Mouse (Mus musculus): ENCODE results near the gene Gsdma.

The Gsdma gene

GRCm38 (mm10) chr11:98693746-98694145 lies 29.6 kb downstream of the Gsdma start:
- DNase-seq (ENCODE audit: low read depth, low spot score), result no peak
- H3K36me3 ChIP-seq (ENCODE audit: control insufficient read depth, insufficient read depth, low read length, poor library complexity, severe bottlenecking), result peaks cover 23% of the 10 kb centered on the region
- H3K27me3 ChIP-seq (ENCODE audit: control insufficient read depth, insufficient read depth, low read length, poor library complexity, severe bottlenecking), result no peaks in the 10 kb centered on the region

GRCm38 (mm10) chr11:98694301-98694700 lies 30.1 kb downstream of the Gsdma start:
- H3K36me3 ChIP-seq (ENCODE audit: control insufficient read depth, insufficient read depth, low read length, poor library complexity, severe bottlenecking), result peaks cover 23% of the 10 kb centered on the region
- DNase-seq (ENCODE audit: low read depth, low spot score), result no peak
- no peaks in the 10 kb centered on the region for H3K27me3 ChIP-seq (ENCODE audit: control insufficient read depth, insufficient read depth, low read length, poor library complexity, severe bottlenecking)

- H3K36me3 ChIP-seq (ENCODE audit: control insufficient read depth, insufficient read depth, low read length, poor library complexity, severe bottlenecking), result peaks cover 20% of the 10 kb centered on the region
- no peak for DNase-seq (ENCODE audit: low read depth, low spot score)
- H3K27me3 ChIP-seq (ENCODE audit: control insufficient read depth, insufficient read depth, low read length, poor library complexity, severe bottlenecking), result no peaks in the 10 kb centered on the region
Measured at GRCm38 (mm10) chr11:98695408-98695807, 31.3 kb downstream of the Gsdma start.

GRCm38 (mm10) chr11:98696454-98697216 lies 32.5 kb downstream of the Gsdma start:
- H3K36me3 ChIP-seq (ENCODE audit: control insufficient read depth, insufficient read depth, low read length, poor library complexity, severe bottlenecking), result peaks cover 14% of the 10 kb centered on the region
- no peaks in the 10 kb centered on the region for H3K27me3 ChIP-seq (ENCODE audit: control insufficient read depth, insufficient read depth, low read length, poor library complexity, severe bottlenecking)
- no peak for DNase-seq (ENCODE audit: low read depth, low spot score)

GRCm38 (mm10) chr11:98697225-98697624 lies 33.1 kb downstream of the Gsdma start:
- no peaks in the 10 kb centered on the region for H3K27me3 ChIP-seq (ENCODE audit: control insufficient read depth, insufficient read depth, low read length, poor library complexity, severe bottlenecking)
- DNase-seq (ENCODE audit: low read depth, low spot score), result no peak
- peaks cover 9% of the 10 kb centered on the region for H3K36me3 ChIP-seq (ENCODE audit: control insufficient read depth, insufficient read depth, low read length, poor library complexity, severe bottlenecking)

- H3K27me3 ChIP-seq (ENCODE audit: control insufficient read depth, insufficient read depth, low read length, poor library complexity, severe bottlenecking), result no peaks in the 10 kb centered on the region
- no peak for DNase-seq (ENCODE audit: low read depth, low spot score)
- peaks cover 2% of the 10 kb centered on the region for H3K36me3 ChIP-seq (ENCODE audit: control insufficient read depth, insufficient read depth, low read length, poor library complexity, severe bottlenecking)
Measured at GRCm38 (mm10) chr11:98698849-98699640, 34.9 kb downstream of the Gsdma start.

GRCm38 (mm10) chr11:98699911-98700310 lies 35.8 kb downstream of the Gsdma start:
- Histone ChIP-seq H3K27me3 (ENCODE audit: control insufficient read depth, insufficient read depth, low read length, poor library complexity, severe bottlenecking) (no peaks in the 10 kb centered on the region), H3K36me3 (ENCODE audit: control insufficient read depth, insufficient read depth, low read length, poor library complexity, severe bottlenecking) (no peaks in the 10 kb centered on the region)
- DNase-seq (ENCODE audit: low read depth, low spot score), result peak; percentile 86

GRCm38 (mm10) chr11:98701213-98701670 lies 37.1 kb downstream of the Gsdma start, which contains the start of gene Csf3:
Gene Csf3, plus strand, starts transcription at chr11:98701263.
- no peaks in the 10 kb centered on the region for H3K27me3 ChIP-seq (ENCODE audit: control insufficient read depth, insufficient read depth, low read length, poor library complexity, severe bottlenecking)
- no peak for DNase-seq (ENCODE audit: low read depth, low spot score)
- H3K36me3 ChIP-seq (ENCODE audit: control insufficient read depth, insufficient read depth, low read length, poor library complexity, severe bottlenecking), result no peaks in the 10 kb centered on the region

GRCm38 (mm10) chr11:98702323-98702722 lies 38.2 kb downstream of the Gsdma start:
- Histone ChIP-seq H3K36me3 (ENCODE audit: control insufficient read depth, insufficient read depth, low read length, poor library complexity, severe bottlenecking) (no peaks in the 10 kb centered on the region), H3K27me3 (ENCODE audit: control insufficient read depth, insufficient read depth, low read length, poor library complexity, severe bottlenecking) (no peaks in the 10 kb centered on the region)
- DNase-seq (ENCODE audit: low read depth, low spot score), result no peak

GRCm38 (mm10) chr11:98705021-98705420 lies 40.9 kb downstream of the Gsdma start:
- H3K27me3 ChIP-seq (ENCODE audit: control insufficient read depth, insufficient read depth, low read length, poor library complexity, severe bottlenecking), result no peaks in the 10 kb centered on the region
- H3K36me3 ChIP-seq (ENCODE audit: control insufficient read depth, insufficient read depth, low read length, poor library complexity, severe bottlenecking), result no peaks in the 10 kb centered on the region; the same call in 1 of the 2 replicates
- peak; percentile 46 for DNase-seq (ENCODE audit: low read depth, low spot score)

- Histone ChIP-seq H3K27me3 (ENCODE audit: control insufficient read depth, insufficient read depth, low read length, poor library complexity, severe bottlenecking) (no peaks in the 10 kb centered on the region), H3K36me3 (ENCODE audit: control insufficient read depth, insufficient read depth, low read length, poor library complexity, severe bottlenecking) (no peaks in the 10 kb centered on the region; the same call in 1 of the 2 replicates)
- no peak for DNase-seq (ENCODE audit: low read depth, low spot score)
Measured at GRCm38 (mm10) chr11:98707401-98708281, 43.5 kb downstream of the Gsdma start.

- DNase-seq (ENCODE audit: low read depth, low spot score), result no peak
- Histone ChIP-seq H3K27me3 (ENCODE audit: control insufficient read depth, insufficient read depth, low read length, poor library complexity, severe bottlenecking) (no peaks in the 10 kb centered on the region), H3K36me3 (ENCODE audit: control insufficient read depth, insufficient read depth, low read length, poor library complexity, severe bottlenecking) (no peaks in the 10 kb centered on the region; the same call in 1 of the 2 replicates)
Measured at GRCm38 (mm10) chr11:98708282-98708956, 44.3 kb downstream of the Gsdma start.

GRCm38 (mm10) chr11:98709001-98709741 lies 45.0 kb downstream of the Gsdma start:
- Histone ChIP-seq H3K36me3 (ENCODE audit: control insufficient read depth, insufficient read depth, low read length, poor library complexity, severe bottlenecking) (peaks cover 4% of the 10 kb centered on the region), H3K27me3 (ENCODE audit: control insufficient read depth, insufficient read depth, low read length, poor library complexity, severe bottlenecking) (no peaks in the 10 kb centered on the region)
- DNase-seq (ENCODE audit: low read depth, low spot score), result no peak
